Mouse (Mus musculus) thymus, postnatal 10 days (tissue): ENCODE measurements around the gene Tm2d1.
A peak's percentile ranks its signal among the peaks of the same experiment; 100 is the strongest.
"Not testable (repeated sequence)": the region's sequence is repeated elsewhere in the genome, so short reads cannot be mapped to it uniquely, and the experiment has no call there.

Experiments
- DNase-seq, 2 experiments: peaks; one replicate each; pipeline ENCODE4 v3.0.0; 2021; ENCODE audit warnings: low spot score in 2 of 2

Gene Tm2d1

DNA sequence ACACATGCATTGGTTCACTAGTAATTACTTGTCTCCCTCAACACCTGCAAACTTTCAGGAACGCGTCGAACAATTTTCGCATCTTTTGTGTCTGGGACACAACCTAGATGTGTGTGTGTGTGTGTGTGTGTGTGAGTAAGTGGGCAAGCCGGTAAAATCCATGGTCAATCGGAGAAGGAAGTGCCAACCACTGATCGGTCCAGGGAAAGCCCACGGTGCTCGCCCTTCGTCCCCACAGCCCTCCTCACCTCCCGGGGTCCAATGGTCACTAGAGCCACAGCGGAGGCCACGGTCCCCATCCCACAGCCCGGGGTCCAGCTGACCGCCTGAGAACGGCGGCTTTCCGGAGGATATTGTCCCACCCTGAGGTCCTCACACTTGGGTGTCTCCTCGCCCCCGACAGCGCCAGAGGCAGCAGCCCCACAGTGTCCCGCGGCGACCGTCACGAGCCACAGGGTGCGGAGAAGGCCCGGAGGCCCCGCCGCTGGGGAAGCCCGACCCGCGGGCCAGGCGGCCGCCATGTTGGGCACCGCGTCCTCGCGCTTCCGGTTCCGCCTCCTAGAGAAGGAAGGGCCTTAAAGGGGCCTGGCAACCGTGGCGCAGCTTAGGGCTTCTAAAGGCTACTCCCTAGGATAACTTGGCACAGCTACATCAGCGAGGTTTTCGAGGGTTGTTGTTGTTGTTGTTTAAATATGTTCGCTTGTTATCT, at the start of gene Tm2d1:
Tm2d1 (minus strand) TSS at position 591 of the 709 bp plus-strand sequence.
- DNase-seq = peak; percentile 73 to 80

DNA sequence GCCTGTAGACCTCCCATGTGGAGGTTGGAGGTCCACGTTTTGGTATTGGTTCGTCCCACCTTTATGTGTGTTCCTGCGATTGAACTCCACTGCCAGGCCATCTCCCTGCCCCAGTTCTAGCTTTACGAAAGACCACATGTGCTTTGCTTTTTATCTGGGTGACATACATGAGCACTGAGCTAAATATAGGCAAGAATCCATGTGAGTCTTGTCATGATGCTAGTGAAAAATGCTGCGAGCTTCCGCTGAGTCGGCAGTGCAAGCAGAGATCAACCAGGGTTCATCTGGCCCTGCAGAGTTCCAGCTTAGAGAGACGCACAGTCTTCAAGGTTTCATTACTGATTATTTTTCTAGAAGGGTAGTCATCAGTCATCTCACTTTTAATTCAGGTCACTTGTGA, 45.3 kb upstream of the Tm2d1 start:
- no peak for DNase-seq

DNA sequence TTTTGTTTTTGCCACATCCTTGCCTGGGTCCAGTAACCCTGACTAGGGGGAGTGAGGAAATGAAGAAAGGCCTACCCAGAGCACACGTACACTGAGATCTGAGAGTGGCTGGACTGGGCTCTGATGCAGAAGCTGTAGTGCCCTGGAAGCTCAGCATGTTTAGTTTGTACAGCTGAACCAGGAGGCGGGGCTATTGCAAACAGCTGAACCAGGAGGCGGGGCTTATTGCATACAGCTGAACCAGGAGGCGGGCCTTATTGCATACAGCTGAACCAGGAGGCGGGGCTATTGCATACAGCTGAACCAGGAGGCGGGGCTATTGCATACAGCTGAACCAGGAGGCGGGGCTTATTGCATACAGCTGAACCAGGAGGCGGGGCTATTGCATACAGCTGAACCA, 32.0 kb upstream of the Tm2d1 start:
- DNase-seq = not testable (repeated sequence)

DNA sequence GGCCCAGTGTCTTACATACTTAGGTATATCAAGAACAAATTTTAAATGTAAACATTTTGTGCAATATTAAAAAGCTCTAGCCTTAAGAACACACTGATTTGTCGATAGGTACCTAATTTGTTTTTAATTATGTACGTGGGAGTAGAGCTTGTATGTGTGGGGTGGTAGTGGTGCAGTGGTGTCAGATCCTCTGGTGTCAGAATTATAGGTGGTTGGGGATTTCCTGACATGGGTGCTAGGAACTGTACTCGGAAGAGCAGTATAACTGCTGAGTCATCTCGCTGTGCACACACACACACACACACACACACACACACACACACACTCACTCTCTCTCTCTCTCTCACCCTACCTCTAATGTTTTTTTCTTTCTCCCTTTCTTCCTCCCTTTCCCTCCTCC, 25.3 kb upstream of the Tm2d1 start:
- no peak for DNase-seq

GRCm38 (mm10) chr4:98404412-98404811, 21.3 kb upstream of the Tm2d1 start:
- no peak for DNase-seq

DNA sequence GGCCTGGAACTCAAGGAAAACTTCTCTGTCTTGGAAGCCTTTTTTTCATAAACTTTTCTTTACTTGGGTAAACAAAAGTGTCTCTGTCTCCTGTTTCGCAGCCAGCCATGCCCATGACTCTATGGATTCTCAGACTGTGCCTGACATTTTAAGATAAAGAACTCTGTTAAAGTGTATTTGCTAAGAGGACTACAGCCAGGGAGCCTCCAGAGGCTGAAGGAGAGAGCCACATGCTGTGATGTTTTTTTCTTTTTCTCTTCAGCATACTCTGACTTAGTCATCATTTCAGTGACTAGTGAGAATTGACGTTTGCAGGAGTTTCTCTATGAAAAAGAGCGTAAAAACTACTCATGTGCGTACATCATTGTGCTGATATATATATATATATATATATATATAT, 20.4 kb upstream of the Tm2d1 start:
- no peak for DNase-seq

DNA sequence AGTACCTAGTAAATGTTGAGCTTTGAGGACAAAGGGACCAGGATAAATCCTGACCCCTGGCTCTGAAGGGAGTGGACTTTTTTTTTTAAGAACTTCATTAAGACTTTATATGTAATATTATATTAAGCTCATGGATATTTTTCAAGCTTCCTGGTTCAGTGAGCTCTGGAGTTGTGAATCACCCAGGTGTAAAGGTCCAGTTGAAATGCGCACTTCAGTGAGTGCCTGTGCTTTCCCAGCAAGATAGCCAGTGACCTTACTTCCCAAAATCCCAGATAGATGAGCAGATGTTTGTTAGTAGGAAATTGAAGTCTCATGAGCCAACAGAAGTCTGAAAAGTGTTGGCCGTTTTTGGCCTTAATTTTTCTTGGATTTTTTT, 18.5 kb upstream of the Tm2d1 start:
- DNase-seq = no peak

DNA sequence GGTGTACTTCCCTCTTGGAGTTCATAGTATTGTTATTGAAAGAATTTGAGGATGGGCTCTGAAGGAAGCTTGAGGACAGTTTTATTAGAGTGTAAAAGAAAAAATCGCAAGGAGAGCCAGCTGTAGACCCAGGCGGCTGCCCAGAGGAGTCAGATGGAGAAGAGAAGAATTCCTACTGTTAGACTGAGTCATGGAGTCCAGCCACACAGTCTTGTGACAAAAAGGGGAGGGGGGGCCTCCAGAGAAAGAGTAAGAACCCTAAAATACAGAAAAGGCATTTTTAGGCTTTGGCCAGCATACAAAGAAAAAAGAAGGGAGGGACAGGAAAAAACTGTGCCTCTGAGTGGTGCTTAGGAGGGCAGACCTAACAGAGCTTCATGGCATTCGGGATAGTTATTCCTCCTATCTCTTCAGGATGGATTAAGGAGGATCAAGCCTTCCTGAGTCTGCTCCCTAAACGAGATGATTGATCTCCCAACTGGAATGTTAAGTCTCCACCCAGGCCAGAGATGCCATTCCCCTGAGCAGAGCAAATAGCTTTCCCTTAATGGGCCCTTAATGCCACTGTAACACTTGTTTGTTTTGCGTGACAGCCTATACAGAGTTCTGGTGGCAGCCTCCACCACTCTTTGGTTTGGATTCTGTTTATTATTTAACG, 17.9 kb upstream of the Tm2d1 start:
- no peak for DNase-seq

DNA sequence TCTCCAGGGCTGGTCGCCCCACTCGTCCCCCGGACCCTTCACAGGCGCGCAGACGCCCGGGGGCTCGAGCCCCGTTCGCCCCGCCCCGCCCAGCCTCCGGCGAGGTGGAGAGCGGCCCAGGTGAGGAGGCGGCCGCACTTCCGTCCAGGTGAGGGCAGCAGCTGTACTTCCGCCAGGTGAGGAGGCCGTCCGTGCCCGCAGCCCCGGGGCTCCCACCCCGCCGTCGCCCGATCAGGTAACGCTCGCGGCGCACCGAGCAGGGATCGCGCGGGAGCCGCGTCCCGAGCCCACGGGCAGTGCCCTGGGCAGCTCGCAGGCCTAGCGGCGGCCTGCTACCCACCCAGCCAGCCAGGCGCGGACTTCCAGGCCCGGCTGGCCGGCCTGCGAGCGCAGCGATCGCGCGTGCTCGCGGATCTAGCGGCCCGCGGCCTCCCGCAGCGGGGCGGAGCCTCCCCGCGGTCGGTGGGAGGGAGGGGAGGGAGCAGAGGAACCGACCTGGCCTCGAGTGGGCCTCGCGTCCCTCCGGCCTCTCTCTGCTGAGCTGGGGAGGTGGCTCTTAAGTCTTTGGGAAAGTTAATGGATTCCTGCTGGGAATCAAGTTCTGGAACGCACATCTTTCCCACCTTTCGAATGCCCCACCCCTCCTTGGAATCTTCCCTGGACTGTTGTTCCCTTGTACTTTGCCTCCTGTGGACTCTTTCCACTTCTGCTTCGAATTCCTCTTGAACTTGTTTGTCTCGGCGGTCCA, 12.8 kb upstream of the Tm2d1 start, which contains the start of gene Patj:
Patj (plus strand) TSS at position 96 of the 748 bp plus-strand sequence.
- DNase-seq = peak; percentile 20 to 41

DNA sequence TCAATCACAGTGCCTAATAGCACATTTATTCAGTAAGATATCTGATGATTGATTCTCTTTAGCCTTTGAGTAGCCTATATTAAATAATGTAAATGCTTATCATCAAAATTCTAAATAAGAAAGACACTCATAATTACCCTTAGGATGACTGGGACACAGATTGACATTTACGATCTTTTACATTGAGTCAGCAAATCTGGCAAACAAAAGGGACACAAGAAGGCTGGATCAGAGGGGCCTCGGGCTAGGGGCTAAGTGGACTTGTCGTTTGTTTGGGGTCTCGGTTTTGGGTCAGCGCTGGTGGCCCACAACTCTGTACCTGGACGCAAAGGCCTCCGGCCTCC, 12.2 kb upstream of the Tm2d1 start:
- DNase-seq = no peak

DNA sequence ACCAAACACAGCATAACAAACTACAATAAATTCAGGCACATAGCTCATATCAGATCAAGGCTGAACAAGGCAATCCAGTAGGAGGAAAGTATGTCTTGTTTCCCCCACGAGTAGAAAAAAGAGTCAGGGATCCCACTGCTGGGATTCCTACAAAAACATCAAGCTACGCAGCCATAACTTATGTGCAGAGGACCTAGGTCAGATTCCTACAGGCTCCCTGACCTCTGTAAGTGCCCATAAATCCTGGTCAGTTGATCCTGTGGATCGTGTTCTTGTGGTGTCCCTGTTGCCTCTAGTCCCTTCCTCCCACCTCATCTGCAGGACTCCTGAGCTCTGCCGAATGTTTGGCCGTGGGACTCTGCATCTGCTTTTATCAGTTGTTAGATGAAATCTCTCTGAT, 1.9 kb upstream of the Tm2d1 start:
- DNase-seq = no peak

DNA sequence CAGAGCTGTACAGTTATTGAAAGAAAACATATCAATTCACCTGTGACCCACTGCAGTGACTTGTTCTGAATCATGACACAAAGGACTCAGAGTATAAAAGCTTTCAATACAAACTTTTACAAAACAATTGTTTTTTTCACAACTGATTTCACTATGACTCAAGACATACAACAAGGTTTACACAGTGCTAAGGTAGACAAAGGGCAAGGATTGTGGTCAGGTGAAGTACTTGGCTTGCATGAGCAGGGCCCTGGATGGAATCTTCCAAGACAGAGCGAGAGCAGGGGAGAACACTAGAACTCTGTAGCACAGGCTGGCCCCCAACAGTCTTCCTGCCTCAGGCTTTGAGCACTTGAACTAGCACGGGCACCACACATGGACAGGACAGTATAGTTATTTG, 6.2 kb downstream of the Tm2d1 start:
- no peak for DNase-seq

DNA sequence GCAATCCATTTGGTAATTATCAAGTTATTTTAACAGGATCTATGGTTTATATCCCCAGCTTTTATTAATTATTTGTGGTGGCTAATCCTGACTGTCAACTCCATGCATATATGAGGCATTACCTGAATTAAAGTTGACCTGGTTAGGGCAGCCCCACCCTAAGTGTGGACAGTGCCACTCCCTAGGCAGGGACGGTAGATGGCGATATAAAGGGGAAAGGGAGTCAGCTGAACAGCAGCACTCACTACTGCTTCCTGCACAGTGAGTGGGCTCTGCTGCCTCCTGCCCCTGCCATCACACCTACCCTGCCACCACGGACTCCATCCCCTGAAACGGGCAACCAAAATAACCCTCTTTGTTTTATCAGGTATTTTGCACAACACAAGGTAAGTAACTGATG, 7.7 kb downstream of the Tm2d1 start:
- peak in 1 of 2 experiments; percentile 22 for DNase-seq

DNA sequence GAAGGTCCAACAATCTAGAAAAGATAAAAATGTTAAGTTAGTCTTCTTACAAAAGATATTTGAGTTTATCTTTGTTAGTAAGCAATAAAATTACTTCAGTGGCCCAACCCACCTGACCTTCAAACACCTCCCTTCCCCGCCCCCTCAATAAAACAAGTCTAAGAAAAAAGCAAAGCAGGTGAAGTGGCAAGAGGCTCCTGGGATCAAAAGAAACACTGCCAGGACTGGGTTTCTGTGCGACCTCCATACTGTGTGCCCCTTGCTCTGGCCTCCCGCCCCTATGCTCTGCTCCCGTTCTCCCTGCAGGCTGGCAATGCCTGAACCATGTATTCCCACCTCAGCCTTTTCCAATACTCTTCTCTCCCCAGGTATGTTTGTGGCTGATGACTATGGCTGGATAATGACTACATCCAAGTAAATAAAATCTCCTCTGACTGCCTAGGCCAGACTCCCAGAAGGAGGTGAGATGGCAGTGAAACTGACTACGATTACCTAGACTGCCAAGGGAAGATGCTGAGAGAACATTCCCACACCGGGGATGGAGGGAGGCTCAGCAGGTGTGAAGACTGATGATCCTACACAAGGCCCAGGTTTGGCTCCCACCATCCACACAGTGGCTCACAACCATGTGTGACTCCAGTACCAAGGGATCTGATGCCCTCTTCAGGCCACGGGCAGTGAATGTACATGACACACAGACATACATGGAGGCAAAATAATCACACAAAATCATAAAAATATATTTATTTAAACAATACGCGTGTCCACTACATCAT, 24.9 kb downstream of the Tm2d1 start:
- no peak for DNase-seq

DNA sequence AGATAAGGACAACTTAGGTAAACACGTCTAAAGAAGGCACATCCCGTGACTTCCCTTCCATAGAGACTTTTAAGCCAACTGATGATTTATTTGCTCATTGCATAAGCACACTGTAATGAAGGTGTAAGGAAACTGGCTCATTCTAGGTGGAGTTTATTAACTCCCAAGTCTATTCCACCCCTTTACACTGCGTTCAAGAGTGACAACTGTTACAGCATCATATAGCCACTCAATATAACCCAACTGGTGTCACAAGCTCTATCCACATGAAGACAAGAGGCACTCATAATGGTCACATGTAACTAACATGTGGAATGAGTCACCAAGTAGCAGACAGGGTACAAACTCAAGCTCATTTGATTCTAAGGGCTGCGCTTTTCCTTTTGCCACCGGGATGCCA, 34.5 kb downstream of the Tm2d1 start:
- DNase-seq = no peak

- DNase-seq = no peak
Observed at GRCm38 (mm10) chr4:98345783-98346182, 37.3 kb downstream of the Tm2d1 start.

- DNase-seq = no peak
Observed at GRCm38 (mm10) chr4:98339992-98340564, 43.0 kb downstream of the Tm2d1 start.

GRCm38 (mm10) chr4:98338636-98339630, 44.2 kb downstream of the Tm2d1 start:
- DNase-seq = no peak

DNA sequence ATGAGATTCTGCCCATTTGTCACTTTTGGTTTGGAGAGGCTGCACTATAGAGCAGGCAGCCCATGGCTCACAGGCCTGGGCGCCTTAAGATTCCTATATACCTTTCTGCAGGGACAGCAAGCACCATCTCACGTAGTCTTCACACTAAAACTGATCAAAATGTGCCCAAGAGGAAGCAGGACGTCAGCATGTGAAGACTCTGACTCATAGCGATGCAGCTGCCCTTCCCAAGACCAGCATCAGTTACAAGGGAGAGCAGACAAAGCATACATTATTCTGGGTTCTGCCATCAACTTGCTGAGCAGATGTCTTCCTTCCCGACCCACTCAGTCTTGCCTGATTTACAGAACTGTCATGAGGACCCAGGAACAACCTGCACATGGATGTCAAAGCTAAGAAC, 45.9 kb downstream of the Tm2d1 start:
- no peak for DNase-seq

GRCm38 (mm10) chr4:98335726-98336125, 47.4 kb downstream of the Tm2d1 start:
- DNase-seq = no peak

GRCm38 (mm10) chr4:98322223-98322622, 60.9 kb downstream of the Tm2d1 start:
- peak; percentile 77 to 94 for DNase-seq
